Mouse (Mus musculus) midbrain, embryonic 13.5 days (tissue): ENCODE data around the gene Ptges3. TPM values are rescaled to one million over a fixed set of nuclear protein-coding genes. Genes with fewer than 3 reads are reported as not detected.
A peak's percentile ranks its signal among the peaks of the same experiment; 100 is the strongest.

Experiments used
- ATAC-seq: fragments of 200-750 bp; cut with Nextera tagmentation; 2 replicates; pipeline ENCODE4 v1.8.0; 2017; ENCODE audit warnings: mild to moderate bottlenecking, moderate TSS enrichment, moderate library complexity
- H3K27ac ChIP-seq: fragments of 300-500 bp; sonication (generic); 2 replicates; pipeline ENCODE4 v1.5.1; 2015; ENCODE audit warnings: inconsistent platforms, mild to moderate bottlenecking, moderate library complexity
- H3K27me3 ChIP-seq: fragments of 300-500 bp; sonication (generic); 2 replicates; pipeline ENCODE4 v1.6.1; 2015; ENCODE audit warnings: mild to moderate bottlenecking, inconsistent platforms
- H3K36me3 ChIP-seq: fragments of 300-500 bp; sonication (generic); 2 replicates; pipeline ENCODE4 v1.6.1; 2015; ENCODE audit warnings: mild to moderate bottlenecking, inconsistent platforms
- H3K4me1 ChIP-seq: fragments of 300-500 bp; sonication (generic); replicated peaks from 2 replicates; pipeline ENCODE4 v1.6.1; 2015; ENCODE audit warnings: inconsistent platforms
- H3K4me2 ChIP-seq: fragments of 300-500 bp; sonication (generic); replicated peaks from 2 replicates; pipeline ENCODE4 v1.6.1; 2015; ENCODE audit warnings: moderate library complexity, mild to moderate bottlenecking, inconsistent platforms
- H3K4me3 ChIP-seq: fragments of 300-500 bp; sonication (generic); replicated peaks from 2 replicates; pipeline ENCODE4 v1.5.1; 2015; ENCODE audit warnings: mild to moderate bottlenecking, inconsistent platforms
- H3K9ac ChIP-seq: fragments of 300-500 bp; sonication (generic); replicated peaks from 2 replicates; pipeline ENCODE4 v1.6.1; 2015; ENCODE audit warnings: mild to moderate bottlenecking, inconsistent platforms
- H3K9me3 ChIP-seq: fragments of 300-500 bp; sonication (generic); 2 replicates; pipeline ENCODE4 v1.6.1; 2016; ENCODE audit warnings: mild to moderate bottlenecking, inconsistent platforms
- WGBS: fragments of 180-500 bp; shearing (Covaris S2); methylation state at CpG from one replicate; pipeline ENCODE4 v1.1.7; 2015; 5-methylcytosine and 5-hydroxymethylcytosine counted together
- microRNA counts: library from miRNA; unstranded; fragments of <30 nt; microRNA quantifications from one replicate; lab custom pipeline; 2016
- microRNA-seq: library from miRNA; unstranded; fragments of <30 nt; microRNA quantifications from one replicate; pipeline ENCODE4, GENCODE M21; 2016
- polyA plus RNA-seq: library from polyadenylated mRNA; unstranded; fragments of >200 nt; fragmentation: Nextera tagmentation; extraction: Ambion mirVana; gene quantifications from 2 replicates; pipeline ENCODE4 v1.2.1, GENCODE M21; 2015

Ptges3 gene
- polyA plus RNA-seq, 1 experiment from 2014 or later = 443 TPM

- ATAC-seq = no peak
- Histone ChIP-seq H3K9me3 (no peaks in the 10 kb centered on the region), H3K27me3 (no peaks in the 10 kb centered on the region), H3K36me3 (no peaks in the 10 kb centered on the region), H3K9ac (no peak overlapping the region), H3K4me1 (peaks cover 50% of the 10 kb centered on the region), H3K27ac (0 out of 2 replicates have a peak overlapping the region, but pooled peaks have one; percentile 19), H3K4me2 (peak overlapping the region; percentile 76), H3K4me3 (peak overlapping the region; percentile 99; the same call in 1 of the 2 replicates)
- WGBS = 22% methylated on average over 4 of the region's 4 CpGs
Measured at GRCm38 (mm10) chr10:128096313-128096692, 37.5 kb downstream of the Ptges3 start.

GRCm38 (mm10) chr10:128096693-128097586 is 38.2 kb downstream of the Ptges3 start:
- under 1% methylated on average over 79 of the region's 86 CpGs for WGBS
- H3K4me2 ChIP-seq = peak overlapping the region; percentile 76
- ATAC-seq = peak; percentile 81
- no peaks in the 10 kb centered on the region for H3K9me3 ChIP-seq
- peaks cover 43% of the 10 kb centered on the region for H3K4me1 ChIP-seq
- H3K27ac ChIP-seq = peak overlapping the region; percentile 84
- H3K36me3 ChIP-seq = no peaks in the 10 kb centered on the region
- H3K9ac ChIP-seq = peak overlapping the region; percentile 93
- H3K4me3 ChIP-seq = peak overlapping the region; percentile 99
- H3K27me3 ChIP-seq = no peaks in the 10 kb centered on the region

- no peak for ATAC-seq
- peak overlapping the region; percentile 99 for H3K4me3 ChIP-seq
- H3K27ac ChIP-seq = peak overlapping the region; percentile 84
- H3K4me1 ChIP-seq = peaks cover 39% of the 10 kb centered on the region
- H3K9me3 ChIP-seq = no peaks in the 10 kb centered on the region
- no peaks in the 10 kb centered on the region for H3K36me3 ChIP-seq
- peak overlapping the region; percentile 76 for H3K4me2 ChIP-seq
- 0% methylated on average over 13 of the region's 13 CpGs for WGBS
- H3K27me3 ChIP-seq = no peaks in the 10 kb centered on the region
- peak overlapping the region; percentile 93 for H3K9ac ChIP-seq
Measured at GRCm38 (mm10) chr10:128097587-128097971, 38.8 kb downstream of the Ptges3 start.

GRCm38 (mm10) chr10:128110103-128110761 is 51.5 kb downstream of the Ptges3 start:
- no peak overlapping the region for H3K4me2 ChIP-seq
- no peak overlapping the region for H3K4me3 ChIP-seq
- no peaks in the 10 kb centered on the region for H3K4me1 ChIP-seq
- H3K9me3 ChIP-seq = no peaks in the 10 kb centered on the region
- WGBS = 89% methylated on average over 4 of the region's 4 CpGs
- no peak overlapping the region for H3K27ac ChIP-seq
- no peak for ATAC-seq
- H3K9ac ChIP-seq = no peak overlapping the region
- peaks cover 55% of the 10 kb centered on the region for H3K36me3 ChIP-seq
- no peaks in the 10 kb centered on the region for H3K27me3 ChIP-seq

- no peak overlapping the region for H3K27ac ChIP-seq
- no peaks in the 10 kb centered on the region for H3K4me1 ChIP-seq
- H3K27me3 ChIP-seq = no peaks in the 10 kb centered on the region
- no peak overlapping the region for H3K9ac ChIP-seq
- ATAC-seq = no peak
- no peak overlapping the region for H3K4me3 ChIP-seq
- no peak overlapping the region for H3K4me2 ChIP-seq
- no peaks in the 10 kb centered on the region for H3K9me3 ChIP-seq
- H3K36me3 ChIP-seq = peaks cover 65% of the 10 kb centered on the region
Measured at GRCm38 (mm10) chr10:128111227-128111626, 52.5 kb downstream of the Ptges3 start.

- 94% methylated on average over 7 of the region's 7 CpGs for WGBS
- H3K4me3 ChIP-seq = no peak overlapping the region
Measured at GRCm38 (mm10) chr10:128123833-128124232, 65.1 kb downstream of the Ptges3 start.

GRCm38 (mm10) chr10:128124831-128125230 is 66.1 kb downstream of the Ptges3 start:
- no peaks in the 10 kb centered on the region for H3K9me3 ChIP-seq
- 96% methylated on average over 9 of the region's 9 CpGs for WGBS
- H3K27me3 ChIP-seq = no peaks in the 10 kb centered on the region
- H3K9ac ChIP-seq = no peak overlapping the region
- H3K4me1 ChIP-seq = no peaks in the 10 kb centered on the region
- H3K4me3 ChIP-seq = no peak overlapping the region
- no peak overlapping the region for H3K4me2 ChIP-seq
- peaks cover 95% of the 10 kb centered on the region for H3K36me3 ChIP-seq
- no peak for ATAC-seq
- H3K27ac ChIP-seq = no peak overlapping the region

More at GRCm38 (mm10) chr10:128123833-128124232, 65.1 kb downstream of the Ptges3 start:
- no peak overlapping the region for H3K27ac ChIP-seq
- ATAC-seq = no peak
- no peak overlapping the region for H3K4me2 ChIP-seq
- peaks cover 98% of the 10 kb centered on the region for H3K36me3 ChIP-seq
- H3K9me3 ChIP-seq = no peaks in the 10 kb centered on the region
- 0 out of 2 replicates have a peak overlapping the region, but pooled peaks have one; percentile 3 for H3K9ac ChIP-seq
- H3K4me1 ChIP-seq = no peaks in the 10 kb centered on the region
- H3K27me3 ChIP-seq = no peaks in the 10 kb centered on the region

- Histone ChIP-seq H3K27ac (no peak overlapping the region), H3K9me3 (no peaks in the 10 kb centered on the region), H3K4me3 (no peak overlapping the region), H3K4me1 (no peaks in the 10 kb centered on the region), H3K27me3 (no peaks in the 10 kb centered on the region), H3K9ac (no peak overlapping the region), H3K36me3 (peaks cover 94% of the 10 kb centered on the region), H3K4me2 (no peak overlapping the region)
- 90% methylated on average over 14 of the region's 14 CpGs for WGBS
- ATAC-seq = no peak
Measured at GRCm38 (mm10) chr10:128125951-128126350, 67.2 kb downstream of the Ptges3 start.

MicroRNA genes within 50 kb of the gene (microRNA counts, 519-probe panel; counts per million panel counts)
- 110 counts per million, percentile 56 among the panel's probes with 10 or more counts for microRNA mmu-miR-677 (lab: Ali Mortazavi, UCI)

Small RNA genes lying within 50 kb of the gene (microRNA-seq; reads per million reads assigned to microRNA genes)
- gene Mir677 = 8.9 reads per million, percentile 27 among the genes with 10 or more reads in this experiment

Other genes with a start within 250 kb of the Ptges3 start
- gene Rdh19, start 209.0 kb upstream of the Ptges3 start, polyA plus RNA-seq = not detected in 2 replicates
- not detected in 2 replicates for gene Rdh16f2, start 192.5 kb upstream of the Ptges3 start, polyA plus RNA-seq
- gene Rdh7, start 170.1 kb upstream of the Ptges3 start, polyA plus RNA-seq = not detected in 2 replicates
- gene Sdr9c7, start 160.4 kb upstream of the Ptges3 start, polyA plus RNA-seq = not detected in 2 replicates
- not detected in 2 replicates for gene Hsd17b6, start 51.3 kb upstream of the Ptges3 start, polyA plus RNA-seq
- 44.8 and 49.4 TPM in 2 replicates for gene Prim1, start 43.8 kb upstream of the Ptges3 start, polyA plus RNA-seq
- 643 and 661 TPM in 2 replicates for gene Naca, start 23.4 kb upstream of the Ptges3 start, polyA plus RNA-seq
- 2,005 and 2,018 TPM in 2 replicates for gene Atp5b, start 24.3 kb downstream of the Ptges3 start, polyA plus RNA-seq
- 13.8 and 13.9 TPM in 2 replicates for gene Baz2a, start 32.6 kb downstream of the Ptges3 start, polyA plus RNA-seq
- 9.8 and 10.9 TPM in 2 replicates for gene Rbms2, start 121.3 kb downstream of the Ptges3 start, polyA plus RNA-seq
- 1.1 and 1.4 TPM in 2 replicates for gene Gls2, start 135.5 kb downstream of the Ptges3 start, polyA plus RNA-seq
- gene Spryd4, start 152.9 kb downstream of the Ptges3 start, polyA plus RNA-seq = 19.6 and 21.2 TPM in 2 replicates
- 0.16 and 0.32 TPM in 2 replicates for gene Mip, start 166.9 kb downstream of the Ptges3 start, polyA plus RNA-seq
- gene Timeless, start 173.1 kb downstream of the Ptges3 start, polyA plus RNA-seq = 27.7 and 28.6 TPM in 2 replicates
- 0.15 and 0.23 TPM in 2 replicates for gene Apon, start 195.1 kb downstream of the Ptges3 start, polyA plus RNA-seq
- gene Apof, start 209.7 kb downstream of the Ptges3 start, polyA plus RNA-seq = not detected in 2 replicates
- 19.3 and 20.0 TPM in 2 replicates for gene Stat2, start 211.6 kb downstream of the Ptges3 start, polyA plus RNA-seq
- 0.16 TPM in 1 of 2 replicates, not detected in the other for gene Il23a, start 239.8 kb downstream of the Ptges3 start, polyA plus RNA-seq
- gene Pan2, start 244.4 kb downstream of the Ptges3 start, polyA plus RNA-seq = 28.6 and 30.4 TPM in 2 replicates